Mouse (Mus musculus): Measurements from ENCODE around the gene Sorcs2.

Sorcs2 gene

DNA sequence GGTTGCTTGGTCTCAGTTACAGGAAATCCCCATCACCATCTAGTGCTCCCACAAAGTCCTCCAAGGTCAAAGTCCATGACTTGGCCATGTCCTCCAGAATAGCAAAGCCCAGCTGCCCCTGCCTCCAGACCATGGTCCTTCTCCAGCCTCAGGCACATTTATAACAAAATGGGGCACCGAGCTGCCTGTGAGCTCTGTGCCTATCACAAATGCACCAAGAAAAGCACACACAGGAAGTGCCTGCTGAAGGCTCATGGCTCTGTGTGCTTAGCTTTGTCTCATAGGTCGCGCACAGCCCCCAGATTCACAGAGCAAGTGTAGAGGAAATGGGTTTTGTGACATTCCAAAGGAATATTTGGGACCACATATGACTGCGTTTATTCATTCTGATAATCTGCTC is 39.8 kb downstream of the Sorcs2 start:
- DNase-seq (ENCODE audit: low read depth): no peak

DNA sequence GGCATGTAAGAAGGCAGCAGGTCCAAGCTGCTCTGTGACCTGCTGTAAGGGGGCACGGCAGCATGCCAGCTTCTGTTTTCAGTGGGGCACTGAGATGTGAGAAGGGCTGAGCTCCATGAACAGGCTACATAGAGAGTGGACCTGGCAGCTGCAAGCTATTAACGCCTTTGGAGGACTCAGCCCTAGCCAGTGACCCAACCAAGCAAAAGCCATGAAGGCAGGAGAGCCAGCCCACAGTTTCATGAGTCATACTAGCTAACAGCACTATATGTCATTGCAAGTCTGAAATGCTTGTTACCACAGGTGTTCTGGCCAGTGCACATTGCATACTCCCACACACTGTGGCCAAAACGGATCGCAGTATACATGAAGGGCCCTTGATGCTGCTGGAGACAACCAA is 41.3 kb downstream of the Sorcs2 start:
- DNase-seq (ENCODE audit: low read depth): peak; percentile 61

DNA sequence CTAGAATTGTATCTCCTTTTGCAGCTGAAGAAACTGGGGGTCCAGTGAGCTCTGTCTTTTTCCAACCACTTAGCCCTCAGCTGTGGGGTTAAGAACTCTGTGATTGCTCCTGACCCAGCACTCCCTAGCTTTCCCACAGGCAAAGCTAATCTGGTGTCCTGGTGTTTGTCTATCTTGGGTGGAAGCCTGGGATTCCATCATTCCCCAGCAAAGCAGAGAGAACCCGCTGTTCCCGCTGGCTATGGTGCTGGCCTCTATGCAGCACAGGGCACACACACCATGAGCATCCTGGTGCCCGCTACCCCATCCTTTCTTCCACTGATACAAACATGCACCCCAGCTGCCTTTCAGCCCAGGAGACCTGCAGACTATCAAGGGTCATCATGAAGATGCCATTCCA is 42.3 kb downstream of the Sorcs2 start:
- DNase-seq (ENCODE audit: low read depth): no peak

DNA sequence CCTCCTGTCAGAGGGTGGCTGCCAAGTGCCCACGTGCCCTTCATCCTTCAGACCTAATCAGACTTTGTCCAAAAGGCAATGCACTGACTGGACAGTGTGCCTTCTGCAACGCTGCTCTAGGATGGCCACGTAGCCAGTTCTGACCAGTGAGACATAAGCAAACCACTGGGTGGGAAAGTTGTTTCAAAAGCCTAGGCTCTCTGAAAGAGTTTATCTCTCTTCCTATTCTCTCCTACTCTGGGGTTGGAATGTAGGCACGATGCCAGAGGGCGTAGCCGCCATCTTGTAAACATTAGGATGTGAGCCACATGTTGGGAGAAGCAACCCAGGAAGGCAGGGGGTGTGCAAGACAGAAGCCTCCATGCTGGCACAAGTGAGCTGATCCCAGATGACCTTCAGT is 44.3 kb downstream of the Sorcs2 start:
- no peak for DNase-seq (ENCODE audit: low read depth)

DNA sequence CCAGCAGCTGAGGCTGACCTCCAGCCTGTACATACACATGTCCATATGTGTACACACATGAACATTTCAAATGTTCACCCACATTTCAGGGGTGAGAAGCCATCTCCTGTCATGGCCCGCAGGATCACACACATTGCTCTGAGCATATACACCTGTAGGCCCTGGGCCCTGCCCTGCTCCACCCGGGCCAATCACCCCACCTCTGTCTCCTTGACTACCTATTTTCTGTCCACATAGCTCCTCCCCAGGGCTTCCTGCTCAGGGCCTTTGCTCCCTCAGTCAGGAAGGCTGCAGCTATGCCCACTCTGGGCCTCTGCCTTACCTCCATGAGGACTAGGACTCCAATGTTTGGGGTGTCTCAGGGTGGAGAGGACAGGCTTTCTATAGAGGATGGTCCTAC is 44.7 kb downstream of the Sorcs2 start:
- DNase-seq (ENCODE audit: low read depth): no peak

DNA sequence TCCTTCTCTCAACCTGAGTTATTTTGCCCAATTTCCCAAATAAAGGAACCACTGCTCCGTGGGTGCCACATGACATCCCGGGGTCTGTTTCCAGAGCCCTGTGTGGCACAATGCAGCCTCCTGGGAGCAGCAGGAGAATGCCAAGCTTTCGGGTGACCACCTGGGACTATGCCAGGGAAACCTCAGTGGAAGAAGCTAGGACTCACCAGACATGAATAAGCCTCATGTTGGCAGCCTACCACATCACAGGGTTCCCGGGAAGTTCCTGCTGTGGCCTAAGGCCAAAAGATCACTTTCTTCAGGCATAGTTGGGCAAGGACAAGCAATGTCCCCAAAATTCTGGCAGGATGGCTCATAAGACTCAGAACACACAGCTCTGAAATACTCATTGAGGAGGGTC is 51.2 kb downstream of the Sorcs2 start:
- no peak for DNase-seq (ENCODE audit: low read depth)

DNA sequence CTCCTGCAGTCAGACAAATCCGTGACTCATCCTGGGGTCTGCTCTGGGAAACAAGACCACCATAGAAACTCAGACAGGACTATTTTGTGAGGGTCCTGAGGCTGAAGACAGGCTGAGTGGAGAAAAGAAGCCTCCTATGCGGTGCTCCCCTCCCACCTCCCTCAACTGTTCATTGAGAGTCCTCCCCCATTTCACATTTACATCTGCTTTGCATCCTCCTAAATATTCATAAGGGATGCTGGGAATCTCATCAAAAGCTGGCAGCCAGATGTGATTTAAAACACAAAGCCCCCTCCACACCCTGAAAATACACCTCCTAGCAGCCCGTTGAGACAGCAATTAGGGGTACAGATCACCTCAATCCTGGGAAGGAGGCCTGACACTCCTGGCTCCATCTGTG is 58.7 kb downstream of the Sorcs2 start:
- no peak for DNase-seq (ENCODE audit: low read depth)

DNA sequence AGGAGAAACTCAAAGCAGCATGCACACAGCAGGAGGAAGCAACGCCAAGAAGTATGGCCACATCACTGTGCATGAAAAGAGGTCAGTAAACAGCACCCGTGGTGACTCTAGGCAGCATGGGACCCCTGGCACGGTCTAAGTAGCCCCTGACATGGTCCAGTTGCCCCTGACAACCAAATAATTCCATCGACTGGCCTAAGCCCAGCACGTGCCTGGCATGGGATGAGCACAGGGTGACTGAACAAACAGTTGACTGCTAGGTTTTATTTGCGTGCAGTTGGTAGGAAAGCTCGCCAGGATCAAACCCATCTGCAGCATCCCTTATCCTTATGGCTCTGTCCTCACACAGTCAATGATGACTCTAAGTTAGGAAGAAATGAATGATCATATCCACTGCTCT is 61.7 kb downstream of the Sorcs2 start:
- no peak for DNase-seq (ENCODE audit: low read depth)

DNA sequence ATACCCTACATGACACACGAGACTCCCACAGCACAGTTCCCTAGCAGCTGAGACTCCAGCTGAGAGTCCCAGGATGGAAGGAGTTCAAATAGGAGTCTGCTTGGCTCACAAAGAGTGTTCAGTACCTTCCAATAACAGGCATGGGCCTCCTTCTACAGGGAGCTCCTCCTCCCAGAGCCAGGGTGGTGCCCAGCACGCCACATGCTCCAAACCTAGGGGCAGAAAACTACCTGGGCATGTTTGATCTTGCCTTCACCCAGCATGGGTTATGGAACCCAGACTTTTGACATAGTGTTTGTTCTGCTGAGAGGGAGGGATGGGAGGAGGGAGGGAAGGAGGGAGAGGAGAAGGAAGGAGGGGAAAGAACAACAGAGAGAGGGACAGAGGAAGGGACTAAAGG is 62.3 kb downstream of the Sorcs2 start:
- DNase-seq (ENCODE audit: low read depth): no peak

DNA sequence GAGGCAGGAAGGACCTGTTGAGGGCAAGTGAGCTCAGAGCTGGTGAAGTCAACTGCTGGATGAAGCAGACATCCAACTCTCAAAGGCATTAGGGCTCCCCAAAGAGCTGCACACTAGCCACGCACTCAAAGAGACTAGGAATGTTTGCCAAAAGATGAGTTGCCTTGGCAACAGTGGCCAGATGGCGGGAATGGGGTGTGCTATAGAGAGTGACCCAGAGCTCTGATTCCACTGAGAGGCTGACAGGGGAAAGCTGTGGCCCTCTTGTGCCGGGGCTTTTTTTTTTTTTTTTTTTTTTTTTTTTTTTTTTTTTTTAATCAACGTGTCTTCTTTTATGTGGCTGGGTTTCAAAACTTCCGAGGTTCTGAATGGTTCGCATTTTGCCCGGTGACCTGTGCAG is 63.7 kb downstream of the Sorcs2 start:
- DNase-seq (ENCODE audit: low read depth): no peak

DNA sequence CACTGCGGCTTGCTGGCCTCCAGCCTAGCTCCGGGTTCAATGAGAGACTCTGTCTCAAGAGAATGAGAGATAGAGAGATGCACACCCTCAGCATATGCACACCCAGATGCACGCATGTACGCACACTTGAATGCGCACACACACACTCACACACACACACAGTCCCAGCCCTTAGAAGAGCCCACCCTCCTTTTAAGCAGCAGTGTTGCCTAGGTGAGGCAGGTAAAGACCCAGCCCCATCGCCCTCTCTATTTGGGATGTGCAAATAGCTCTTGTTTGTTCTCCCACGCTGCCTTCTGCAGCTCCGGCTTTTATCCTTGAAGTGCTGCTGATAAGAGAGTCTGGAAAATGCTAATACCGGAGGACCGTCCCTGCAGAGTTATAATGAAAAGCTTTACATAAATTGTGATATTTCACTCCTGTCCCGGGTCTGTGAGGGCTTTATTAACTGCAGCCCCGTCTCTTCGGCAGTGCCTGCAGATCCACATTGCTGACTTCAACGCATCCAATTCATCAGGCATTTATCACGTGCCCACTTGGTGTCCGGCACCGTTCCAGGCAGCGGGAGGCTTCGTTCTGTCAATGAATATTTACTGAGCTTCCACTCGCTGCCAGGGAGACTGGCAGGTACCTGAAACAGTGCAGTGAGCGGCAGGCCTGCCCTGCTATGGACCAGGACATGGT is 67.3 kb downstream of the Sorcs2 start:
- DNase-seq (ENCODE audit: low read depth): no peak

DNA sequence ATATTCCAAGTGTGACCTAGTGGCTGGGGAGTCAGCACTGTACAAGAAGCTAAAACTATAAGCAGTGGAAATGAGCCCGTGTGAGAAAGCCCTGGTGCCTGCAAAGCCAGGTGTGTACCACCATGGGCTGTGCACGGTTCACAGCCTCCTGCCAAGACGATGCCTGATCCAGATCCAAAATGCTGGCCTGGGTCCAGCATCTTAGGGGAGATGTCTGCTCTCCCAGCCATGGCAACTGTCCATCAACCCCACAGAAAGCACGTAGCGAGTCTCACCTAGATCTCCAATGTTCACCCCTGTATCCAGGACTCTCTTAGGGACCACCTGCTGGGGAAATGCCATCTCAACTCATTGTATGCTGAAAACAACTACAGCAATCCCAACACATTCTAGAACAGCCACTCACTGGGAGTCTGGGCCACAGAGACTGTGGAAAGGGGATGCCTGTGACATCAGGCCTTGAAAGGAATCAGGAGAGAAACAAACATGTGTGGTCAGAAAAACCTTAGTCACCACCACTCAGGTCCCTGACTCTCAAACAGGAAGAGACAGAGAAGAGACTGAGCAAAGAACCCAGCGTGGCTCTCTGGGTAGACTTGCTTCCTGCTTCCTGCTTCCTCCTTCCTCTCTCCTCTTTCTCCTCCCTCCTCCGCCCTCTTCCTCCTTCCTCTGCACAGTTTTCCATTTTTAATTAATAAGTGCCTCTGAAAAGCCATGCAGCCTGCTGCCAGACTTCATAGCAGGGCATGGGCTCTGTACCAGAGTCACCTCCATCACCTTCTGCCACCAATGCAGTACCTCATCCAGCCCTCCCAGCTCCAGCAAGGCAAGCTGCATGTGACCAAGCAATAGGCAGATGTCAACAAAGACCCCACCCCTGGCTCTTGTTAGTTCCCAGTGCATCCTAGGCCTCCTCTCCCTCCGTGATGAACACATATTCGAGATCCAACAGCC is 71.6 kb downstream of the Sorcs2 start:
- no peak for DNase-seq (ENCODE audit: low read depth)

DNA sequence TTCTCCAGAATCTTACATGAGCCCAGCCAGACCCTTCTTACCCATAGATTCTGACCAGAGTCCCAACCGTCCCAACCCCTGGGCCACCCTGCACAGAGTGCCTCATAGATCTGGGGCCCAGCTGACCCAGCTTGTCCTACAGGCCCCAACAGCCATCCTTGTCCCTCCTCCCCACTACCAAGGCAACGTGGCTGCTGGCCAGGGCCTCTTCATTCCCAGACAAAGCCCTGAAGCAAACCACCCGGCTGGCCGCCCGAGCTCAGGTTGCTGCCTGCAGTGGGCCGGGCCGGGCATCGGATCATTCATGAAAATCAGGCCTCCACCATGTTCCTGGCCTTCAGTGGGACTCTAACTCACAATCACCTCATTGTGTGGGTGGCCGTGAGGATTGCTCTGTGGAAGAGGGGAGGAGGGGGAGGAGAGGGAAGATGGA is 73.8 kb downstream of the Sorcs2 start:
- DNase-seq (ENCODE audit: low read depth): no peak

DNA sequence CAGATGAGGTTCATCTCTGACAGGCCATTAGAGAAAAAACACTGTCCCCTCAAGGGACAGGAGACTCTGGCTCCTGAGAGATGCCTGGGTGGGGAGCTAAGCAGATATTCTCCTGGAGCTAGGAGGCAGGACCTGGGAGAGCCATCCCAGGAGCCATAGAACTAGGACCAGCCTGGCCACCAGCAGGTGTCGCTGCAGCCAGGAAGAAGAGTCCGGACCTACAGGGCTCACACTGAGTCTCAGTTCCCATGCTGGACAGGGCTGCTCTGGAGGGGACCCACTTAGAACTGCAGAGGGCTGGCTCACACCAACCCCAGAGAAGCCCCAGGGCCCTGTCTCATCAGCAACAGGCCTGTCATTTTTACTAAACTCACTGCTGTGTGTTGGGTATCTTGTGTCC is 74.4 kb downstream of the Sorcs2 start:
- DNase-seq (ENCODE audit: low read depth): no peak

DNA sequence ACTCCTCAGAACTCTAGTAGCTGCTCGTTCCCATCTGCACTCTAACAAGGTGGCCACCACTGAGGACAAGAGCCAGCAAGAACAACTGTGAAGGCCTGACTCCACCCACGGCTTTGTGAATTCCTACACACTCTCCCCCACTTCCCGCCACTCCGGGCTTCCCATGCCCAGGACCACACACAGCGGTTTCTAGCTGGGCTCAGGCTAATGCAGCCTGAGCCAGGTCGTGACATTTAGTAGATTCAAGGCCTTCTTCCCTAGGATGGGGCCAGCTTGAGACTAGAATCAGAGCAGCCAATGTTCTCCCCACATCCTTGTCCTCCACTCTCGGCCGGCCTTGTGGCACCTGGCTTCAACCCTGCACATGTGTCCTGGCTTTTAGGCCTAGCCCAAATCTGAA is 76.4 kb downstream of the Sorcs2 start:
- no peak for DNase-seq (ENCODE audit: low read depth)

DNA sequence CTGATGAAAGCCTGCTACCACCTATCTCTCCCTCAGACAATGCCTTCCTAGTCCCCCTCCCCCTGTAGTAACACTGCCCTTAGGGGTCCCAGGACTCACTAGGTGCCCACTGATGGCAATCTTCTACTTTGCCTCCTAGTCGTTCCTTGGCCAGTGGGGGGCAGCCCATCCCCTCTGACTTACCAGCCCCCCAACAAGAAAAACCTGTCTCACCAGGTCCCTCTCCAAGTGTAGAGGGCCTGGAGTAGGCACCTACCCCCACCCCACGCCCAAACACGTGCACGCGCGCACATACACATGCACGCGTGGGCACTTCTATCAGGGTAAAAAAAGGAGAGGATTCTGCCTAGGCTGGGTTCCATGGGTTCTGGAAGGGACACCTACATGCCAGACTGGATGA is 77.3 kb downstream of the Sorcs2 start:
- no peak for DNase-seq (ENCODE audit: low read depth)

DNA sequence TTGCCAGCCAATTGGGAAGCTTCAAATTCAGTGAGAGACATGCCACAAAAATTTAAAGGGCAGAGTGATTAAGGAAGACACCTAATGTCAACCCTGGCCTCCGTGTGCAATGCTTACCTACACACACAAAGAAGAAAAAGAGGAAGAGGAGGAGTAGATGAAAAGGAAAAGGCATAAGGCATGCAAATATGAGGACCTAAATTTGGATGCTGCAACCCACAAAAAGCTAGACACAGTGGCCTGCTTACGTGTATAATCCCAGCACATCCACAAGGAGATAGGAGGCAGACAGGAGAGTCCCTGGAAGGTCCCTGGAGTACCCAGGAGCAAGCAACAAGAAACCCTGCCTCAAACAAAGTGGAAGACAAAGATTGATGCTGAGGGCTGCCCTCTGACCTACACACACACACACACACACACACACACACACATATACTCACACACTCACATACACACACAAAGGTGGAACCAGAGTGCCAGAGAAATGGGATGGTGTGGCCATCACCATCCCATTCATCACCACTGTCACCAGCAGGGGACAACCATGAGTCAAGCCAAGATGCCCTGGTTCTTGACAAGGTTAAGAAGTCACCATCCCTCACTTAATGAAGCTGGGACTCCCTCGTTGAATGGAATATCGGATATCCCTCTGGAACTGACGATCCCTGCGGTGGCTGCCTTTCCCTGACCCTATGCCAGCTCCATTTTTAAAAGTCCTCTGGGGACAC is 80.1 kb downstream of the Sorcs2 start:
- no peak for DNase-seq (ENCODE audit: low read depth)

DNA sequence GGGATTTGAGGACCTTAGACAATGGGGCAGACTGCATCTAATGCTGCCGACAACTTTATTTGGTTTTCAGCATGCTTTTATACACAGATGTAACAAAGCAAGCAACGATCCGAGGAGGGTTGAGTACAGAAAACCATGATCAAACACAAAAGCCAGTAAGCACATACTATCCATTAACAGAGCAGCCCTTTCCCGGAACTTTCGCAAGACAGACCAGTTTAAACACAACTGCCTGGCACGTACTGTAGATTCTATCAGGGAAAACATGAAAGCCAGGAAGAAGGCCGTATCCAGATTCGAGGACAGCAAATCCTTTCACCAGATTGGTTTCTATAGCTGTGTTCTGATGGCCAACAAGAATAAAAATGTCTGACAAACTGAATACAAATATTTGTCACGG is 82.8 kb downstream of the Sorcs2 start:
- DNase-seq (ENCODE audit: low read depth): no peak

DNA sequence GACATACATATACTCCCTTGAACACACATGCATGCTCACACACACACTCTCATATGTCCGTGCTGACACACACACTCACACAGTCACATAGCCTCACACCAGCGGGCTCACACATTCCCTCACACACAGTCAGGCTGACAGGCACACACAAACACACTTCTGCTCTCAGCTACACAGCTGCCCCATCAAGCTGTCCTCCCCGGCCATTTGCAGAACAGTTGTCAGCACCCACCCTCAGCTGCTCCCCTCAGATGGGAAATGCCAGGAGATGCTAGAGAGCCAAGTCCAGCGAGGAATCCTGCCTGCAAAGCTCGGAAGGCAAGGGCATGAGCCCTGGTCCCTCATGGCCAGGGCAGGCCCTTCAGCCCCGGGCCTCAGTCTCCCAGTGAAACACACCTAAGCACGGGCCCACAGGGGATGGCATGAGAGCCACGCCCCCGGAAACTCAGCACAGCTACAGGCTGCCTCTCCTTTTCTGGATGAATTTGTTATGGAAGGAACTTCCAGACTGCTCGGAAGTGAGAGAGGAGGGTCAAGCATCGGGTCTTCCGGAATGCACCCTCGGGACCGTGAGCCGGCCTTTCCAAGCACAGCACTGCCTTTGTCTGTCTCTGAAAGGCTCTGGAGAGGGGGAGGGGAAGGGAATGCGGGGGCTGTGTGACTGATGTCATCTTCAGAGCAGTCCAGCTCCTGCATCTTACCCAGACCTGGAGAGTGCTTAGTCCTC is 84.4 kb downstream of the Sorcs2 start:
- no peak for DNase-seq (ENCODE audit: low read depth)

DNA sequence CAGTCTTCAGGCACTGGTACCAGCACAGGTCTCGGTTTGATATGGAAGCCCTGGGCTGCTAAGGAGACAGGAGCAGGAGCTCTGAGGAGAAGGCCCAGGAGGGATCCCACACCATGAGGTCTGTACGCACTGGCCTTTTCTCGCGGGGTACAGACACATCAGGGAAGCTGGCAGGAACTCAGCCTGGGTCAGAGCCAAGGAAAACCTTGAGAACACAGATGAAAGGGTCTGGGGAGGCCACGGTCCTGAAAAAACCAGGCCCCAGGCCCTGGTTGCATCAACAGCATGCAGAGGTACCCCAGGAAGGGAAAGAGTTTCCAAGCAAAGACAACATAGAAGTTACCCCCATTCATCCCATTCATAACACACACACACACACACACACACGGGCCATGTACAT is 85.0 kb downstream of the Sorcs2 start:
- DNase-seq (ENCODE audit: low read depth): no peak

DNA sequence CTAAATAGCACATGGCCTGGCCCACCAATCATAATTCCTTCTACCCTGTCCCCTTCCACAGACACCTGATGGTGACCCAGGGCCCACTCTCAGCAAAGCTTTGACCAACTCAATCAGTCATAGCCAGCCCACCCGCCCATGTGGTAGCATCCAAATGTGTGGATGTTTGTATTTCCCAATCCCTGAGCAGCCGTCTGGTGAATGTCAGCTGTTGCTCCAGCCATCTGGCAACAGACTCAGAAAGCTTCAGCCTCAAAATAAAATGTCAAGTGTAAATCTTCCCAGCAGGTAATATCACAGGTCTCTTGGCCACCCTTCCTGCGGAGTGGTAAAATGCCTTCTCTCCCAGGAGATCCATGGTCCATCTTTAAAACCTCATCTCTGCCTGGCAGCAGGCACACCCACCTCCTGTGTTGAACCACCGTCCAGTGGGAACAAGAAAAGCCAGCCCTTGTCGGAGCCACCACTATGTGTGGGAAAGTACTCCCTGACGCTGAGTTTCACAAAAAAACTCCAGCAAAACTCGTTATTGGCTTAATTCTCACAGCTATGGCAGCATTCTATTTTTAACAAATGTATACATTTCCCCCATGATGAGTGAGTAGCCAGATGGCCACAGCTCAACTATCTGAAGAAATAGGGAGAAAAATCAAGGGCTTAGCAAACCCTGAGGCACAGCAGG is 93.5 kb downstream of the Sorcs2 start:
- no peak for DNase-seq (ENCODE audit: low read depth)

DNA sequence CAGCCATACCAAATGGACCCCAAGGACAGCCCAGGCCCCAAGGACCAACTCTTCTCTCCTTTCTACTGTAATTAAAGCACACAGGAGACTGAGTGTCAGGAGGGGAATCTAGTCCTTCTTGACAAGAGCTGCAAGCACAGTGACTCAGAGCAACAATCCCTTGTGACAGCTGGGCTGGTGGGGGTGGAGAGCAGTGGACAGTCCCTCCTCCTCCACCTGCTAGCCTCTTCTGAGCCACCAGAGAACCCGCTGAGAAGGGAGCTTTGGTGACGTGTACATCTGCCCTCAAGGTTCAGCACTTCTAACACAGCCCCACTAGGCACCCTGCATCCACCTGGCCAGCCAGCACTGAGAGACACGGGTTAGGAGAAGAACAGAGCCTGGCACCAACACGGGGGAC is 96.8 kb downstream of the Sorcs2 start:
- no peak for DNase-seq (ENCODE audit: low read depth)
